Mouse (Mus musculus) cerebellum, adult 2 months (tissue): ENCODE data around the gene Elp4.

Experiments used
- CTCF ChIP-seq: fragments of 200-500 bp; IDR thresholded peaks from 2 replicates; pipeline ENCODE4 v1.5.1; 2011; ENCODE audit warnings: low read depth, mild to moderate bottlenecking, control low read depth, low read length, moderate library complexity, borderline replicate concordance; ENCODE audit not compliant: insufficient read depth
- POLR2A ChIP-seq: fragments of 200-500 bp; IDR thresholded peaks from 2 replicates; pipeline ENCODE4 v1.6.1; 2011; ENCODE audit warnings: low read length, control low read depth, borderline replicate concordance; ENCODE audit not compliant: insufficient read depth

- TF ChIP-seq CTCF (peak; percentile 22; the same call in 1 of the 2 replicates), POLR2A (no peak)
These were observed 4.0 kb upstream of the Elp4 start for GRCm38 (mm10) chr2:105908351-105908750.
